Mouse (Mus musculus) kidney, postnatal 36 days (tissue): Measurements from ENCODE around the gene Gng12.

Source experiments
- DNase-seq, 2 experiments: peaks; one replicate each; pipeline ENCODE4 v3.0.0; 2021 to 2022; ENCODE audit warnings: mixed read lengths in 2 of 2

Gene Gng12

GRCm38 (mm10) chr6:66958466-66959235 is 62.5 kb downstream of the Gng12 start:
- no peak for DNase-seq

- peak; percentile 60 to 69 for DNase-seq
These were observed 66.4 kb downstream of the Gng12 start for GRCm38 (mm10) chr6:66962582-66963043.

GRCm38 (mm10) chr6:66963068-66963467 is 66.9 kb downstream of the Gng12 start:
- DNase-seq: no peak

- peak in 1 of 2 experiments; percentile 32 for DNase-seq
These were observed 67.5 kb downstream of the Gng12 start for GRCm38 (mm10) chr6:66963651-66964050.

- no peak for DNase-seq
These were observed 68.0 kb downstream of the Gng12 start for GRCm38 (mm10) chr6:66964222-66964621.

GRCm38 (mm10) chr6:66965203-66965602 is 69.0 kb downstream of the Gng12 start:
- peak in 1 of 2 experiments; percentile 19 for DNase-seq

GRCm38 (mm10) chr6:66967788-66968187 is 71.6 kb downstream of the Gng12 start:
- peak; percentile 51 to 76 for DNase-seq

GRCm38 (mm10) chr6:66969446-66969845 is 73.2 kb downstream of the Gng12 start:
- DNase-seq: no peak

- DNase-seq: peak in 1 of 2 experiments; percentile 22
These were observed 76.1 kb downstream of the Gng12 start for GRCm38 (mm10) chr6:66972300-66972699.

GRCm38 (mm10) chr6:66973180-66973579 is 77.0 kb downstream of the Gng12 start:
- DNase-seq: peak in 1 of 2 experiments; percentile 58

- DNase-seq: no peak
These were observed 79.3 kb downstream of the Gng12 start for GRCm38 (mm10) chr6:66975522-66975921.

GRCm38 (mm10) chr6:66979197-66979596 is 83.0 kb downstream of the Gng12 start:
- DNase-seq: no peak

GRCm38 (mm10) chr6:66980040-66980439 is 83.8 kb downstream of the Gng12 start:
- DNase-seq: no peak

GRCm38 (mm10) chr6:66981366-66981765 is 85.2 kb downstream of the Gng12 start:
- DNase-seq: no peak

- peak; percentile 61 to 71 for DNase-seq
These were observed 85.7 kb downstream of the Gng12 start for GRCm38 (mm10) chr6:66981864-66982263.

- DNase-seq: no peak
These were observed 87.9 kb downstream of the Gng12 start for GRCm38 (mm10) chr6:66984079-66984478.

- DNase-seq: no peak
These were observed 88.5 kb downstream of the Gng12 start for GRCm38 (mm10) chr6:66984672-66985071.

- no peak for DNase-seq
These were observed 89.3 kb downstream of the Gng12 start for GRCm38 (mm10) chr6:66985500-66985899.

GRCm38 (mm10) chr6:66986063-66986462 is 89.9 kb downstream of the Gng12 start:
- DNase-seq: no peak

- DNase-seq: peak in 1 of 2 experiments; percentile 42
These were observed 91.4 kb downstream of the Gng12 start for GRCm38 (mm10) chr6:66987643-66988042.

GRCm38 (mm10) chr6:66988363-66988762 is 92.2 kb downstream of the Gng12 start:
- no peak for DNase-seq

- no peak for DNase-seq
These were observed 92.8 kb downstream of the Gng12 start for GRCm38 (mm10) chr6:66989037-66989436.

- DNase-seq: no peak
These were observed 93.3 kb downstream of the Gng12 start for GRCm38 (mm10) chr6:66989518-66989917.

- peak; percentile 55 to 56 for DNase-seq
These were observed 96.0 kb downstream of the Gng12 start for GRCm38 (mm10) chr6:66992232-66992631.

GRCm38 (mm10) chr6:66992786-66993185 is 96.6 kb downstream of the Gng12 start:
- DNase-seq: no peak
